Mouse (Mus musculus) liver, embryonic 14.5 days (tissue): ENCODE measurements around the gene Zfp810.

ENCODE experiments used
- CTCF ChIP-seq: IDR thresholded peaks from 2 replicates; pipeline ENCODE4 v1.5.1; 2016; ENCODE audit warnings: antibody characterized with exemption, low read depth, control low read depth
- EP300 ChIP-seq: IDR thresholded peaks from 2 replicates; pipeline ENCODE4 v1.6.1; 2016; ENCODE audit warnings: antibody characterized with exemption, low read depth

GRCm38 (mm10) chr9:22230556-22230955, 76.9 kb downstream of the Zfp810 start:
- peak; percentile 38; the same call in 1 of the 2 replicates for TF ChIP-seq CTCF
- TF ChIP-seq EP300: no peak
